Mouse (Mus musculus): ENCODE results near the gene Srr. TPM values are rescaled to one million over a fixed set of nuclear protein-coding genes. Genes with fewer than 3 reads are reported as not detected.

Srr gene
- polyA plus RNA-seq, 1 experiment from 2014 or later = 4.4 TPM

GRCm38 (mm10) chr11:74930391-74930790 lies 4.6 kb upstream of the Srr start:
- peaks cover 15% of the 10 kb centered on the region for H3K4me1 ChIP-seq (ENCODE audit: insufficient read depth)
- no peak overlapping the region for H3K27ac ChIP-seq (ENCODE audit: low read depth)
- DNase-seq (no peak), ATAC-seq (no peak)
- no peaks in the 10 kb centered on the region for H3K27me3 ChIP-seq (ENCODE audit: insufficient read depth, low read length)
- WGBS (ENCODE audit: insufficient replicate concordance) = 90% methylated on average over 7 of the region's 7 CpGs
- no peaks in the 10 kb centered on the region for H3K9me3 ChIP-seq (ENCODE audit: low read length)
- no peak overlapping the region for H3K9ac ChIP-seq (replicated peaks)
- peaks cover 42% of the 10 kb centered on the region for H3K36me3 ChIP-seq (replicated peaks; ENCODE audit: insufficient read depth, low read length)
- H3K4me2 ChIP-seq (ENCODE audit: low read depth, low read length) = no peak overlapping the region
- TF ChIP-seq EP300 (IDR thresholded peaks at IDR 0.05; ENCODE audit: low read depth) (no peak), CTCF (IDR thresholded peaks at IDR 0.05; ENCODE audit: low read depth) (no peak)
- H3K4me3 ChIP-seq (ENCODE audit: low read depth, low read length) = no peak overlapping the region

- no peak overlapping the region for H3K9ac ChIP-seq (replicated peaks)
- no peak for ATAC-seq
- WGBS (ENCODE audit: insufficient replicate concordance) = 88% methylated on average over 4 of the region's 4 CpGs
- peaks cover 19% of the 10 kb centered on the region for H3K4me1 ChIP-seq (ENCODE audit: insufficient read depth)
- H3K4me2 ChIP-seq (ENCODE audit: low read depth, low read length) = no peak overlapping the region
- peaks cover 35% of the 10 kb centered on the region for H3K36me3 ChIP-seq (replicated peaks; ENCODE audit: insufficient read depth, low read length)
- no peak overlapping the region for H3K4me3 ChIP-seq (ENCODE audit: low read depth, low read length)
- no peak overlapping the region for H3K27ac ChIP-seq (ENCODE audit: low read depth)
- no peaks in the 10 kb centered on the region for H3K9me3 ChIP-seq (ENCODE audit: low read length)
- no peaks in the 10 kb centered on the region for H3K27me3 ChIP-seq (ENCODE audit: insufficient read depth, low read length)
- no peak for DNase-seq
- TF ChIP-seq CTCF (IDR thresholded peaks at IDR 0.05; ENCODE audit: low read depth) (no peak), EP300 (IDR thresholded peaks at IDR 0.05; ENCODE audit: low read depth) (no peak)
Measured at GRCm38 (mm10) chr11:74929111-74929510, 3.4 kb upstream of the Srr start.

- peak overlapping the region; percentile 96 for H3K27ac ChIP-seq (ENCODE audit: low read depth)
- H3K4me1 ChIP-seq (ENCODE audit: insufficient read depth) = peaks cover 20% of the 10 kb centered on the region
- no peak overlapping the region; the same call in 1 of the 2 replicates for H3K9ac ChIP-seq (replicated peaks)
- 90% methylated on average over 2 of the region's 2 CpGs for WGBS (ENCODE audit: insufficient replicate concordance)
- DNase-seq = no peak
- peak overlapping the region; percentile 87 for H3K4me2 ChIP-seq (ENCODE audit: low read depth, low read length)
- H3K27me3 ChIP-seq (ENCODE audit: insufficient read depth, low read length) = no peaks in the 10 kb centered on the region
- ATAC-seq = no peak
- H3K4me3 ChIP-seq (ENCODE audit: low read depth, low read length) = peak overlapping the region; percentile 85
- no peaks in the 10 kb centered on the region for H3K9me3 ChIP-seq (ENCODE audit: low read length)
- peaks cover 17% of the 10 kb centered on the region for H3K36me3 ChIP-seq (replicated peaks; ENCODE audit: insufficient read depth, low read length)
- no peak for TF ChIP-seq CTCF (IDR thresholded peaks at IDR 0.05; ENCODE audit: low read depth)
- TF ChIP-seq EP300 (IDR thresholded peaks at IDR 0.05; ENCODE audit: low read depth) = no peak
Measured at GRCm38 (mm10) chr11:74927236-74927725, 1.5 kb upstream of the Srr start.

- peak overlapping the region; percentile 85 for H3K4me3 ChIP-seq (ENCODE audit: low read depth, low read length)
- H3K9ac ChIP-seq (replicated peaks) = peak overlapping the region; percentile 92
- H3K36me3 ChIP-seq (replicated peaks; ENCODE audit: insufficient read depth, low read length) = peaks cover 10% of the 10 kb centered on the region
- 4% methylated on average over 11 of the region's 11 CpGs for WGBS (ENCODE audit: insufficient replicate concordance)
- no peaks in the 10 kb centered on the region for H3K9me3 ChIP-seq (ENCODE audit: low read length)
- peak; percentile 12 for ATAC-seq
- H3K27me3 ChIP-seq (ENCODE audit: insufficient read depth, low read length) = no peaks in the 10 kb centered on the region
- TF ChIP-seq CTCF (IDR thresholded peaks at IDR 0.05; ENCODE audit: low read depth) = no peak
- TF ChIP-seq EP300 (IDR thresholded peaks at IDR 0.05; ENCODE audit: low read depth) = 0 out of 2 replicates have a peak, but pooled peaks have one; percentile 10
- H3K4me2 ChIP-seq (ENCODE audit: low read depth, low read length) = peak overlapping the region; percentile 87
- H3K27ac ChIP-seq (ENCODE audit: low read depth) = peak overlapping the region; percentile 96
- DNase-seq = peak; percentile 57
- peaks cover 20% of the 10 kb centered on the region for H3K4me1 ChIP-seq (ENCODE audit: insufficient read depth)
Measured at GRCm38 (mm10) chr11:74926388-74927005, 749 bp upstream of the Srr start.

GRCm38 (mm10) chr11:74924149-74924548 lies 1.6 kb downstream of the Srr start:
- H3K4me3 ChIP-seq (ENCODE audit: low read depth, low read length) = no peak overlapping the region
- H3K27me3 ChIP-seq (ENCODE audit: insufficient read depth, low read length) = no peaks in the 10 kb centered on the region
- H3K4me1 ChIP-seq (ENCODE audit: insufficient read depth) = peaks cover 19% of the 10 kb centered on the region
- H3K9me3 ChIP-seq (ENCODE audit: low read length) = no peaks in the 10 kb centered on the region
- TF ChIP-seq EP300 (IDR thresholded peaks at IDR 0.05; ENCODE audit: low read depth) = 0 out of 2 replicates have a peak, but pooled peaks have one; percentile 14
- peak; percentile 69 for TF ChIP-seq CTCF (IDR thresholded peaks at IDR 0.05; ENCODE audit: low read depth)
- no peak overlapping the region for H3K9ac ChIP-seq (replicated peaks)
- peak overlapping the region; percentile 87; the same call in 1 of the 2 replicates for H3K4me2 ChIP-seq (ENCODE audit: low read depth, low read length)
- H3K36me3 ChIP-seq (replicated peaks; ENCODE audit: insufficient read depth, low read length) = no peaks in the 10 kb centered on the region; the same call in 1 of the 2 replicates
- WGBS (ENCODE audit: insufficient replicate concordance) = 53% methylated on average over 4 of the region's 4 CpGs
- DNase-seq (peak; percentile 60), ATAC-seq (no peak)
- no peak overlapping the region for H3K27ac ChIP-seq (ENCODE audit: low read depth)

GRCm38 (mm10) chr11:74919249-74919648 lies 6.5 kb downstream of the Srr start:
- 81% methylated on average over 6 of the region's 6 CpGs for WGBS (ENCODE audit: insufficient replicate concordance)
- no peaks in the 10 kb centered on the region for H3K27me3 ChIP-seq (ENCODE audit: insufficient read depth, low read length)
- no peak overlapping the region for H3K4me3 ChIP-seq (ENCODE audit: low read depth, low read length)
- H3K9ac ChIP-seq (replicated peaks) = no peak overlapping the region
- no peak for TF ChIP-seq EP300 (IDR thresholded peaks at IDR 0.05; ENCODE audit: low read depth)
- TF ChIP-seq CTCF (IDR thresholded peaks at IDR 0.05; ENCODE audit: low read depth) = no peak
- no peak overlapping the region for H3K4me2 ChIP-seq (ENCODE audit: low read depth, low read length)
- H3K36me3 ChIP-seq (replicated peaks; ENCODE audit: insufficient read depth, low read length) = no peaks in the 10 kb centered on the region
- peaks cover 3% of the 10 kb centered on the region; the same call in 1 of the 2 replicates for H3K4me1 ChIP-seq (ENCODE audit: insufficient read depth)
- no peaks in the 10 kb centered on the region for H3K9me3 ChIP-seq (ENCODE audit: low read length)
- H3K27ac ChIP-seq (ENCODE audit: low read depth) = no peak overlapping the region
- DNase-seq (no peak), ATAC-seq (no peak)
